Mouse (Mus musculus): Measurements from ENCODE around the gene Enpp1. TPM values are rescaled to one million over a fixed set of nuclear protein-coding genes. Genes with fewer than 3 reads are reported as not detected.

Gene Enpp1
- polyA plus RNA-seq, 1 experiment from 2014 or later = 2.9 TPM

GRCm38 (mm10) chr10:24635331-24635815, 76.6 kb downstream of the Enpp1 start:
- no peak overlapping the region for H3K27ac ChIP-seq (ENCODE audit: low read length)
- WGBS = 54% methylated on average over 11 of the region's 11 CpGs
- ATAC-seq (ENCODE audit: low read depth) = no peak
- no peak overlapping the region for H3K9ac ChIP-seq (ENCODE audit: low read length)
- no peaks in the 10 kb centered on the region for H3K27me3 ChIP-seq (ENCODE audit: control insufficient read depth, insufficient read depth, low read depth, low read length)
- H3K36me3 ChIP-seq (ENCODE audit: control insufficient read depth, insufficient read depth, low read length) = no peaks in the 10 kb centered on the region
- H3K4me2 ChIP-seq (ENCODE audit: low read depth, low read length) = no peak overlapping the region
- H3K4me3 ChIP-seq (ENCODE audit: low read length) = no peak overlapping the region
- H3K4me1 ChIP-seq (replicated peaks; ENCODE audit: control insufficient read depth, insufficient read depth, low read length) = peaks cover 25% of the 10 kb centered on the region
- no peaks in the 10 kb centered on the region for H3K9me3 ChIP-seq (ENCODE audit: control insufficient read depth, low read length)

- Histone ChIP-seq H3K4me1 (replicated peaks; ENCODE audit: control insufficient read depth, insufficient read depth, low read length) (peaks cover 25% of the 10 kb centered on the region), H3K27me3 (ENCODE audit: control insufficient read depth, insufficient read depth, low read depth, low read length) (no peaks in the 10 kb centered on the region), H3K36me3 (ENCODE audit: control insufficient read depth, insufficient read depth, low read length) (no peaks in the 10 kb centered on the region), H3K4me3 (ENCODE audit: low read length) (no peak overlapping the region), H3K9ac (ENCODE audit: low read length) (no peak overlapping the region), H3K27ac (ENCODE audit: low read length) (0 out of 2 replicates have a peak overlapping the region, but pooled peaks have one; percentile 29), H3K9me3 (ENCODE audit: control insufficient read depth, low read length) (no peaks in the 10 kb centered on the region), H3K4me2 (ENCODE audit: low read depth, low read length) (no peak overlapping the region)
- WGBS = 37% methylated on average over 9 of the region's 9 CpGs
- peak; percentile 28 for ATAC-seq (ENCODE audit: low read depth)
Observed at GRCm38 (mm10) chr10:24634288-24634687, 77.7 kb downstream of the Enpp1 start.

GRCm38 (mm10) chr10:24631122-24631521, 80.8 kb downstream of the Enpp1 start:
- ATAC-seq (ENCODE audit: low read depth) = no peak
- H3K4me1 ChIP-seq (replicated peaks; ENCODE audit: control insufficient read depth, insufficient read depth, low read length) = peaks cover 11% of the 10 kb centered on the region
- no peaks in the 10 kb centered on the region for H3K27me3 ChIP-seq (ENCODE audit: control insufficient read depth, insufficient read depth, low read depth, low read length)
- no peak overlapping the region for H3K4me3 ChIP-seq (ENCODE audit: low read length)
- no peak overlapping the region for H3K4me2 ChIP-seq (ENCODE audit: low read depth, low read length)
- H3K9me3 ChIP-seq (ENCODE audit: control insufficient read depth, low read length) = no peaks in the 10 kb centered on the region
- H3K9ac ChIP-seq (ENCODE audit: low read length) = no peak overlapping the region
- WGBS = 89% methylated on average over 5 of the region's 5 CpGs
- H3K36me3 ChIP-seq (ENCODE audit: control insufficient read depth, insufficient read depth, low read length) = no peaks in the 10 kb centered on the region
- H3K27ac ChIP-seq (ENCODE audit: low read length) = no peak overlapping the region

- Histone ChIP-seq H3K36me3 (ENCODE audit: control insufficient read depth, insufficient read depth, low read length) (no peaks in the 10 kb centered on the region), H3K27ac (ENCODE audit: low read length) (no peak overlapping the region), H3K9me3 (ENCODE audit: control insufficient read depth, low read length) (no peaks in the 10 kb centered on the region), H3K9ac (ENCODE audit: low read length) (no peak overlapping the region), H3K4me1 (replicated peaks; ENCODE audit: control insufficient read depth, insufficient read depth, low read length) (peaks cover 11% of the 10 kb centered on the region), H3K4me2 (ENCODE audit: low read depth, low read length) (peak overlapping the region; percentile 25), H3K4me3 (ENCODE audit: low read length) (no peak overlapping the region), H3K27me3 (ENCODE audit: control insufficient read depth, insufficient read depth, low read depth, low read length) (no peaks in the 10 kb centered on the region)
- 19% methylated on average over 18 of the region's 18 CpGs for WGBS
- ATAC-seq (ENCODE audit: low read depth) = no peak
Observed at GRCm38 (mm10) chr10:24630469-24631081, 81.4 kb downstream of the Enpp1 start.

- Histone ChIP-seq H3K9me3 (ENCODE audit: control insufficient read depth, low read length) (no peaks in the 10 kb centered on the region), H3K4me3 (ENCODE audit: low read length) (no peak overlapping the region; the same call in 1 of the 2 replicates), H3K27ac (ENCODE audit: low read length) (peak overlapping the region; percentile 79), H3K27me3 (ENCODE audit: control insufficient read depth, insufficient read depth, low read depth, low read length) (no peaks in the 10 kb centered on the region), H3K4me2 (ENCODE audit: low read depth, low read length) (peak overlapping the region; percentile 30), H3K4me1 (replicated peaks; ENCODE audit: control insufficient read depth, insufficient read depth, low read length) (peaks cover 5% of the 10 kb centered on the region; the same call in 1 of the 2 replicates), H3K36me3 (ENCODE audit: control insufficient read depth, insufficient read depth, low read length) (no peaks in the 10 kb centered on the region), H3K9ac (ENCODE audit: low read length) (no peak overlapping the region)
- 48% methylated on average over 9 of the region's 9 CpGs for WGBS
- peak; percentile 80 for ATAC-seq (ENCODE audit: low read depth)
Observed at GRCm38 (mm10) chr10:24629086-24629720, 82.8 kb downstream of the Enpp1 start.

- 14% methylated on average over 9 of the region's 9 CpGs for WGBS
- Histone ChIP-seq H3K4me3 (ENCODE audit: low read length) (peak overlapping the region; percentile 4; the same call in 1 of the 2 replicates), H3K27ac (ENCODE audit: low read length) (peak overlapping the region; percentile 79)
Observed at GRCm38 (mm10) chr10:24628466-24628865, 83.5 kb downstream of the Enpp1 start.

GRCm38 (mm10) chr10:24627262-24627661, 84.7 kb downstream of the Enpp1 start:
- Histone ChIP-seq H3K9me3 (ENCODE audit: control insufficient read depth, low read length) (no peaks in the 10 kb centered on the region), H3K4me1 (replicated peaks; ENCODE audit: control insufficient read depth, insufficient read depth, low read length) (peaks cover 4% of the 10 kb centered on the region; the same call in 1 of the 2 replicates), H3K4me3 (ENCODE audit: low read length) (no peak overlapping the region), H3K4me2 (ENCODE audit: low read depth, low read length) (no peak overlapping the region), H3K27me3 (ENCODE audit: control insufficient read depth, insufficient read depth, low read depth, low read length) (no peaks in the 10 kb centered on the region), H3K36me3 (ENCODE audit: control insufficient read depth, insufficient read depth, low read length) (no peaks in the 10 kb centered on the region), H3K27ac (ENCODE audit: low read length) (0 out of 2 replicates have a peak overlapping the region, but pooled peaks have one; percentile 41), H3K9ac (ENCODE audit: low read length) (no peak overlapping the region)
- WGBS = 62% methylated on average over 12 of the region's 12 CpGs
- ATAC-seq (ENCODE audit: low read depth) = no peak

More at GRCm38 (mm10) chr10:24628466-24628865, 83.5 kb downstream of the Enpp1 start:
- Histone ChIP-seq H3K9me3 (ENCODE audit: control insufficient read depth, low read length) (no peaks in the 10 kb centered on the region), H3K4me1 (replicated peaks; ENCODE audit: control insufficient read depth, insufficient read depth, low read length) (peaks cover 4% of the 10 kb centered on the region; the same call in 1 of the 2 replicates), H3K9ac (ENCODE audit: low read length) (no peak overlapping the region), H3K27me3 (ENCODE audit: control insufficient read depth, insufficient read depth, low read depth, low read length) (no peaks in the 10 kb centered on the region), H3K36me3 (ENCODE audit: control insufficient read depth, insufficient read depth, low read length) (no peaks in the 10 kb centered on the region), H3K4me2 (ENCODE audit: low read depth, low read length) (peak overlapping the region; percentile 30)
- ATAC-seq (ENCODE audit: low read depth) = peak; percentile 27

- Histone ChIP-seq H3K4me1 (replicated peaks; ENCODE audit: control insufficient read depth, insufficient read depth, low read length) (peaks cover 4% of the 10 kb centered on the region; the same call in 1 of the 2 replicates), H3K4me2 (ENCODE audit: low read depth, low read length) (peak overlapping the region; percentile 27; the same call in 1 of the 2 replicates), H3K4me3 (ENCODE audit: low read length) (no peak overlapping the region), H3K9ac (ENCODE audit: low read length) (no peak overlapping the region), H3K27me3 (ENCODE audit: control insufficient read depth, insufficient read depth, low read depth, low read length) (no peaks in the 10 kb centered on the region), H3K27ac (ENCODE audit: low read length) (no peak overlapping the region), H3K9me3 (ENCODE audit: control insufficient read depth, low read length) (no peaks in the 10 kb centered on the region), H3K36me3 (ENCODE audit: control insufficient read depth, insufficient read depth, low read length) (no peaks in the 10 kb centered on the region)
- WGBS = 32% methylated on average over 24 of the region's 24 CpGs
- no peak for ATAC-seq (ENCODE audit: low read depth)
Observed at GRCm38 (mm10) chr10:24625060-24625701, 86.8 kb downstream of the Enpp1 start.

GRCm38 (mm10) chr10:24622586-24622985, 89.4 kb downstream of the Enpp1 start:
- ATAC-seq (ENCODE audit: low read depth) = no peak
- H3K36me3 ChIP-seq (ENCODE audit: control insufficient read depth, insufficient read depth, low read length) = no peaks in the 10 kb centered on the region
- no peak overlapping the region for H3K9ac ChIP-seq (ENCODE audit: low read length)
- H3K27ac ChIP-seq (ENCODE audit: low read length) = no peak overlapping the region
- H3K9me3 ChIP-seq (ENCODE audit: control insufficient read depth, low read length) = no peaks in the 10 kb centered on the region
- peaks cover 4% of the 10 kb centered on the region; the same call in 1 of the 2 replicates for H3K4me1 ChIP-seq (replicated peaks; ENCODE audit: control insufficient read depth, insufficient read depth, low read length)
- 23% methylated on average over 7 of the region's 7 CpGs for WGBS
- no peaks in the 10 kb centered on the region for H3K27me3 ChIP-seq (ENCODE audit: control insufficient read depth, insufficient read depth, low read depth, low read length)
- no peak overlapping the region for H3K4me3 ChIP-seq (ENCODE audit: low read length)
- H3K4me2 ChIP-seq (ENCODE audit: low read depth, low read length) = no peak overlapping the region
